ENCODE assay signal across 22 mouse cellular contexts in the genomic region with DNA sequence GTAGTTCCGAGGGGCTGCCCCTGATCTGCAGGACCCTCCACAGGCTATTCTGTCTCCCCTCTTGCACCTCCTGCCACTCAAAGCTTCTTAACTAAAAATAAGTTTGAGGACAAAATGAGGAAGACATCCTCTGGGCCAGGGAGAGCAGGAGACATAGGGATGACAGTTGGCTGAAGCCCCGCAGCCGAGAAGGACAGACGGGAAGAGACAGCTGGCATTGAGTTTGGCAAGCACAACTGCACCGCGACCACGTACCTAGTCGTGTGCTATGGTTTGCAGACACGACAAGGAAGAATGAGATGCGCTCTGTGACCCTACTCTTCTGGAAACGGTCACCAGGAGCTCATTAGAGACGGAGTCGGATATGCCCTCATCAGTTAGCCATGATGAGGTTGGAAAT. TPM values are rescaled to one million over a fixed set of nuclear protein-coding genes. Genes with fewer than 3 reads are reported as not detected.
"Had no signal": no experiment of that assay in that cellular context is flagged by ENCODE, and none has a peak within 500 bp of the region (broad histone marks: within the 10 kb centered on the region; RNA-seq: fewer than 3 reads in every experiment).

No protein-coding gene starts in this region.

- H3K27me3 ChIP-seq: lung, embryonic 15.5 days; midbrain, embryonic 13.5 days; midbrain, embryonic 15.5 days; neural tube, embryonic 13.5 days; neural tube, embryonic 15.5 days had no signal

- H3K9me3 ChIP-seq: lung, embryonic 15.5 days; midbrain, embryonic 13.5 days; midbrain, embryonic 15.5 days; neural tube, embryonic 13.5 days; neural tube, embryonic 15.5 days had no signal

- H3K27ac ChIP-seq: lung, embryonic 15.5 days; macrophage; midbrain, embryonic 13.5 days; midbrain, embryonic 15.5 days; neural tube, embryonic 13.5 days; neural tube, embryonic 15.5 days had no signal

- H3K9ac ChIP-seq: liver, postnatal 0 days; lung, embryonic 15.5 days; midbrain, embryonic 13.5 days; midbrain, embryonic 15.5 days; neural tube, embryonic 13.5 days; neural tube, embryonic 15.5 days had no signal

- ATAC-seq: liver, postnatal 0 days; lung, postnatal 0 days; midbrain, embryonic 13.5 days; midbrain, embryonic 15.5 days had no signal

- H3K4me1 ChIP-seq: lung, embryonic 15.5 days; midbrain, embryonic 15.5 days; neural tube, embryonic 13.5 days; neural tube, embryonic 15.5 days had no signal

- DNase-seq: liver, postnatal 0 days; lung, adult 2 months; lung, postnatal 14 days; lung, postnatal 36 days; retina, postnatal 1 day; right cerebral cortex, adult 18-20 months; right cerebral cortex, postnatal 25 days; right cerebral cortex, postnatal 4 days; spleen, adult 18-20 months; thymus, adult 18-20 months; thymus, postnatal 14 days; thymus, postnatal 36 days had no signal

- H3K4me2 ChIP-seq: lung, embryonic 15.5 days; midbrain, embryonic 11.5 days; midbrain, embryonic 13.5 days; midbrain, embryonic 15.5 days; neural tube, embryonic 13.5 days; neural tube, embryonic 15.5 days had no signal

- H3K4me3 ChIP-seq: lung, embryonic 15.5 days; midbrain, embryonic 13.5 days; midbrain, embryonic 15.5 days; neural tube, embryonic 13.5 days; neural tube, embryonic 15.5 days had no signal

- H3K36me3 ChIP-seq: lung, embryonic 15.5 days; midbrain, embryonic 13.5 days; midbrain, embryonic 15.5 days; neural tube, embryonic 13.5 days; neural tube, embryonic 15.5 days had no signal

RNA-seq across cellular contexts. Expression of a gene that starts 48.2 kb away (rescaled TPM):
- total RNA-seq: megakaryocyte progenitor cell, adult 5-6 weeks; monocyte, adult 5-6 weeks had no signal
- polyA plus RNA-seq: liver, postnatal 0 days; macrophage had no signal
